Mouse (Mus musculus) embryonic facial prominence, embryonic 15.5 days (tissue): Measurements from ENCODE around the gene Nqo2. TPM values are rescaled to one million over a fixed set of nuclear protein-coding genes. Genes with fewer than 3 reads are reported as not detected.
A peak's percentile ranks its signal among the peaks of the same experiment; 100 is the strongest.

ENCODE experiments used
- ATAC-seq: fragments of 200-750 bp; cut with Nextera tagmentation; 2 replicates; pipeline ENCODE4 v1.8.0; 2017; ENCODE audit warnings: low read depth, moderate TSS enrichment; ENCODE audit not compliant: insufficient number of reproducible peaks, low FRiP score, low TSS enrichment
- H3K27ac ChIP-seq: fragments of 300-500 bp; sonication (generic); replicated peaks from 2 replicates; pipeline ENCODE4 v1.5.1; 2015; ENCODE audit warnings: mild to moderate bottlenecking, inconsistent platforms
- H3K27me3 ChIP-seq: fragments of 300-500 bp; sonication (generic); 2 replicates; pipeline ENCODE4 v1.6.1; 2015; ENCODE audit warnings: inconsistent platforms
- H3K36me3 ChIP-seq: fragments of 300-500 bp; sonication (generic); 2 replicates; pipeline ENCODE4 v1.6.1; 2015; ENCODE audit warnings: mild to moderate bottlenecking, inconsistent platforms
- H3K4me1 ChIP-seq: fragments of 300-500 bp; sonication (generic); 2 replicates; pipeline ENCODE4 v1.6.1; 2015; ENCODE audit warnings: inconsistent platforms
- H3K4me2 ChIP-seq: fragments of 300-500 bp; sonication (generic); replicated peaks from 2 replicates; pipeline ENCODE4 v1.6.1; 2015; ENCODE audit warnings: mild to moderate bottlenecking, inconsistent platforms
- H3K4me3 ChIP-seq: fragments of 300-500 bp; sonication (generic); replicated peaks from 2 replicates; pipeline ENCODE4 v1.5.1; 2015; ENCODE audit warnings: mild to moderate bottlenecking, inconsistent platforms
- H3K9ac ChIP-seq: fragments of 300-500 bp; sonication (generic); 2 replicates; pipeline ENCODE4 v1.6.1; 2015; ENCODE audit warnings: inconsistent platforms
- H3K9me3 ChIP-seq: fragments of 300-500 bp; sonication (generic); replicated peaks from 2 replicates; pipeline ENCODE4 v1.6.1; 2016; ENCODE audit warnings: inconsistent platforms
- WGBS: fragments of 180-500 bp; shearing (Covaris S2); methylation state at CpG from one replicate; pipeline ENCODE4 v1.1.7; 2015; 5-methylcytosine and 5-hydroxymethylcytosine counted together
- polyA plus RNA-seq: library from polyadenylated mRNA; unstranded; fragments of >200 nt; fragmentation: Nextera tagmentation; extraction: Ambion mirVana; gene quantifications from 2 replicates; pipeline ENCODE4 v1.2.1, GENCODE M21; 2015

Gene Nqo2
- polyA plus RNA-seq, 1 experiment from 2014 or later = 19.1 TPM

- H3K36me3 ChIP-seq = no peaks in the 10 kb centered on the region
- no peak overlapping the region for H3K4me3 ChIP-seq
- 86% methylated on average over 4 of the region's 4 CpGs for WGBS
- no peak overlapping the region for H3K27ac ChIP-seq
- ATAC-seq = no peak
- no peak overlapping the region for H3K4me2 ChIP-seq
- no peaks in the 10 kb centered on the region for H3K27me3 ChIP-seq
- no peaks in the 10 kb centered on the region for H3K4me1 ChIP-seq
- H3K9me3 ChIP-seq = no peaks in the 10 kb centered on the region
- H3K9ac ChIP-seq = no peak overlapping the region
Observed at GRCm38 (mm10) chr13:33951308-33952074, 13.0 kb upstream of the Nqo2 start.

GRCm38 (mm10) chr13:33952075-33952449 is 12.4 kb upstream of the Nqo2 start:
- H3K36me3 ChIP-seq = no peaks in the 10 kb centered on the region
- no peak overlapping the region for H3K9ac ChIP-seq
- no peaks in the 10 kb centered on the region for H3K9me3 ChIP-seq
- no peaks in the 10 kb centered on the region for H3K27me3 ChIP-seq
- no peak overlapping the region for H3K4me3 ChIP-seq
- no peak overlapping the region for H3K4me2 ChIP-seq
- no peak for ATAC-seq
- 35% methylated on average over 1 of the region's 1 CpGs for WGBS
- H3K27ac ChIP-seq = no peak overlapping the region
- H3K4me1 ChIP-seq = no peaks in the 10 kb centered on the region

GRCm38 (mm10) chr13:33952947-33953346 is 11.5 kb upstream of the Nqo2 start:
- 71% methylated on average over 2 of the region's 2 CpGs for WGBS
- Histone ChIP-seq H3K36me3 (no peaks in the 10 kb centered on the region), H3K9ac (no peak overlapping the region), H3K4me3 (no peak overlapping the region), H3K4me2 (no peak overlapping the region), H3K4me1 (no peaks in the 10 kb centered on the region), H3K27me3 (no peaks in the 10 kb centered on the region), H3K9me3 (no peaks in the 10 kb centered on the region), H3K27ac (no peak overlapping the region)
- ATAC-seq = no peak

GRCm38 (mm10) chr13:33956571-33957421 is 7.7 kb upstream of the Nqo2 start:
- Histone ChIP-seq H3K4me3 (no peak overlapping the region), H3K9me3 (no peaks in the 10 kb centered on the region), H3K4me1 (no peaks in the 10 kb centered on the region), H3K27ac (no peak overlapping the region), H3K27me3 (no peaks in the 10 kb centered on the region), H3K36me3 (no peaks in the 10 kb centered on the region), H3K9ac (no peak overlapping the region), H3K4me2 (no peak overlapping the region)
- ATAC-seq = no peak
- 43% methylated on average over 6 of the region's 6 CpGs for WGBS

GRCm38 (mm10) chr13:33959771-33960170 is 4.7 kb upstream of the Nqo2 start:
- ATAC-seq = no peak

GRCm38 (mm10) chr13:33965056-33966024 is 853 bp downstream of the Nqo2 start:
- Histone ChIP-seq H3K4me1 (peaks cover 8% of the 10 kb centered on the region; the same call in 1 of the 2 replicates), H3K4me2 (peak overlapping the region; percentile 60), H3K36me3 (no peaks in the 10 kb centered on the region), H3K4me3 (peak overlapping the region; percentile 60), H3K9ac (peak overlapping the region; percentile 48), H3K27me3 (no peaks in the 10 kb centered on the region), H3K9me3 (no peaks in the 10 kb centered on the region), H3K27ac (peak overlapping the region; percentile 86)
- WGBS = 14% methylated on average over 14 of the region's 14 CpGs
- peak; percentile 53 for ATAC-seq

More at GRCm38 (mm10) chr13:33959771-33960170, 4.7 kb upstream of the Nqo2 start:
- Histone ChIP-seq H3K9ac (no peak overlapping the region), H3K4me3 (no peak overlapping the region), H3K4me2 (no peak overlapping the region), H3K4me1 (no peaks in the 10 kb centered on the region), H3K27ac (no peak overlapping the region), H3K36me3 (no peaks in the 10 kb centered on the region), H3K9me3 (no peaks in the 10 kb centered on the region), H3K27me3 (no peaks in the 10 kb centered on the region)
- 77% methylated on average over 2 of the region's 2 CpGs for WGBS

GRCm38 (mm10) chr13:33966025-33966412 is 1.5 kb downstream of the Nqo2 start:
- Histone ChIP-seq H3K4me2 (no peak overlapping the region), H3K9me3 (no peaks in the 10 kb centered on the region), H3K4me3 (no peak overlapping the region), H3K27ac (no peak overlapping the region), H3K27me3 (no peaks in the 10 kb centered on the region), H3K36me3 (no peaks in the 10 kb centered on the region), H3K9ac (no peak overlapping the region), H3K4me1 (peaks cover 8% of the 10 kb centered on the region; the same call in 1 of the 2 replicates)
- ATAC-seq = no peak
- 65% methylated on average over 4 of the region's 4 CpGs for WGBS

- H3K9ac ChIP-seq = no peak overlapping the region
- no peaks in the 10 kb centered on the region for H3K9me3 ChIP-seq
- H3K4me3 ChIP-seq = no peak overlapping the region
- no peaks in the 10 kb centered on the region for H3K27me3 ChIP-seq
- no peak overlapping the region for H3K4me2 ChIP-seq
- no peak for ATAC-seq
- H3K4me1 ChIP-seq = peaks cover 8% of the 10 kb centered on the region; the same call in 1 of the 2 replicates
- no peaks in the 10 kb centered on the region for H3K36me3 ChIP-seq
- no peak overlapping the region for H3K27ac ChIP-seq
Observed at GRCm38 (mm10) chr13:33966574-33966973, 2.1 kb downstream of the Nqo2 start.

- no peak for ATAC-seq
- Histone ChIP-seq H3K27ac (no peak overlapping the region), H3K9me3 (no peaks in the 10 kb centered on the region), H3K4me3 (no peak overlapping the region), H3K4me1 (no peaks in the 10 kb centered on the region), H3K9ac (no peak overlapping the region), H3K4me2 (no peak overlapping the region), H3K27me3 (no peaks in the 10 kb centered on the region), H3K36me3 (peaks cover 10% of the 10 kb centered on the region; the same call in 1 of the 2 replicates)
- WGBS = 80% methylated on average over 5 of the region's 5 CpGs
Observed at GRCm38 (mm10) chr13:33989625-33990024, 25.1 kb downstream of the Nqo2 start.

GRCm38 (mm10) chr13:33995197-33995596 is 30.7 kb downstream of the Nqo2 start:
- H3K9me3 ChIP-seq = no peaks in the 10 kb centered on the region
- H3K4me1 ChIP-seq = no peaks in the 10 kb centered on the region
- H3K27me3 ChIP-seq = no peaks in the 10 kb centered on the region
- H3K27ac ChIP-seq = no peak overlapping the region
- H3K9ac ChIP-seq = no peak overlapping the region
- H3K4me3 ChIP-seq = no peak overlapping the region
- H3K4me2 ChIP-seq = no peak overlapping the region
- 16% methylated on average over 1 of the region's 1 CpGs for WGBS
- H3K36me3 ChIP-seq = 0 out of 2 replicates have a peak, but pooled peaks cover 2% of the 10 kb centered on the region
- ATAC-seq = no peak
